Mouse (Mus musculus): Measurements from ENCODE around the gene Brd7. TPM values are rescaled to one million over a fixed set of nuclear protein-coding genes. Genes with fewer than 3 reads are reported as not detected.

The Brd7 gene
- total RNA-seq, 1 experiment from 2014 or later, result 68.8 TPM

- ATAC-seq (ENCODE audit: extremely low read depth, insufficient number of reproducible peaks, low FRiP score, poor library complexity, severe bottlenecking), result no peak
These were observed 45.7 kb downstream of the Brd7 start for GRCm38 (mm10) chr8:88316139-88316931.

DNA sequence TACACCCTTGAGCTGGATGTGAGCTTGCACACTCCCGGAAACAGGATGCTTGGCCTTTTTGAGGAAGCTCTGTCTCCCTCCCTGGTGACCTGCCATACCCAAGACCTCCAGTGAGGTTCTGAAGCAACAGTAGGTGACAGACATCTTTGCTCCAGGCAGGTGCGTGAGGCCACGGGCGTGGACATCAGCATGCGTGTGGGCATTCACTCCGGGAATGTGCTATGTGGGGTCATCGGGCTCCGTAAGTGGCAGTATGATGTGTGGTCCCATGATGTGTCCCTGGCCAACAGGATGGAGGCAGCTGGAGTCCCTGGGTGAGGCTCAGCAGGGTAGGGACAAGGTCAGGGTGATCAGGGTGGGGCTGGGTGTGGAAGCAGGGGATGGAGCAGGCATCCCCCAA lies 46.7 kb downstream of the Brd7 start:
- no peak for ATAC-seq (ENCODE audit: extremely low read depth, insufficient number of reproducible peaks, low FRiP score, poor library complexity, severe bottlenecking)

DNA sequence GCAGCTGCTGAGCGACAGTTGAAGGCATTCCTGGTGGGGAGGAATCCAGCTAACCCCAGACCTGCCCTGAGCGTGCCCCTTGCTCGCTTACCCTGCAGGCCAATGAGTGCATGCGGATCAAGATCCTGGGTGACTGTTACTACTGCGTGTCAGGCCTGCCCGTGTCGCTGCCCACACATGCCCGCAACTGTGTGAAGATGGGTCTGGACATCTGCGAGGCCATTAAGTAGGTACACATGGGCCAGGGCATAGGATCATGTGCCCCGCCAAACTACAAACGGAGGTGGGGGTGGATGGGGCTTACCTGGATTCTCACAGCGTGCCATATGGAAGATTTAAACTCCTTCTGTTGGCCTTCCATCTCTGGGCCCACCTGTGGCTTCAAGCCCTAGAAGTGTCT lies 48.0 kb downstream of the Brd7 start:
- no peak for ATAC-seq (ENCODE audit: extremely low read depth, insufficient number of reproducible peaks, low FRiP score, poor library complexity, severe bottlenecking)

DNA sequence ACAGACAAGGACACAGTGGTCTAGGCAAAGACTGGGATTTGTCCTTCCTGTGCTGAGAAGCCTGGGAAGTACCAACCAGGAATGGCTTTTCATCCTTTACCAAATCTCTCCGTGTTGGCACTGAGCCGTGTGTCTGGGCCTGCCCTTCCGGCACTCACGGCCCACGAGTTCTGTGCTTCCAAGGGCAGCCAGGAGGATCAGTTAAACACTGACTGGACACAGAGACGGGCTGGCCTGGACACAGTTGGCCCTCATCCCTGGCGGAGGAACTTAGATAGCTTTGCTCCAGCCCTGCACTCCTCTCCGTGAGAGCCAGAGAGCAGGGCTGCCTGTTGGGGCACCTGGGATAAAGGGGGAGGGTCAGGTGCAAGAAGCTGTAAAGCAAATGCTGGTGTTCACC lies 49.0 kb downstream of the Brd7 start:
- no peak for ATAC-seq (ENCODE audit: extremely low read depth, insufficient number of reproducible peaks, low FRiP score, poor library complexity, severe bottlenecking)

DNA sequence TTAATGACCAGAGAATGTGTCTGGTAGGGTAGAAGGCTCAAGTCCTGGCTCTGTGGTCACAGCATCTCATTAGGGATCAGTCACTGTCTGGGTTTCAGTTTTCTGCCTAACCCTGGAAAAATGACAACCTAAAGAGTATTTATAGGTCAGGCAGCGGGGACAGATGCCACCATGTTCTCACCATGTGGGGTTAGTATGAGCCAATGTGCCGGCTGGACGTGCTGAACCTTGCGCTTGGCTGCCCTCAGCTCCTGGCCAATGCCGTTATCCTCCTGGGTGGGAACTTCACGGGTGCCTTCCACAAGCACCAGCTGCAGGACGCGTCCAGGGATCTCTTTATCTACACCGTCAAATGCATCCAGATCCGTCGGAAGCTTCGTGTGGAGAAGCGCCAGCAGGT lies 51.7 kb downstream of the Brd7 start:
- ATAC-seq (ENCODE audit: extremely low read depth, insufficient number of reproducible peaks, low FRiP score, poor library complexity, severe bottlenecking), result no peak

- peak; percentile 18; the same call in 1 of the 2 replicates for ATAC-seq (ENCODE audit: extremely low read depth, insufficient number of reproducible peaks, low FRiP score, poor library complexity, severe bottlenecking)
These were observed 52.1 kb downstream of the Brd7 start for GRCm38 (mm10) chr8:88309881-88310280.

- peak; percentile 60 for ATAC-seq (ENCODE audit: extremely low read depth, insufficient number of reproducible peaks, low FRiP score, poor library complexity, severe bottlenecking)
These were observed 52.6 kb downstream of the Brd7 start for GRCm38 (mm10) chr8:88309274-88309873.

DNA sequence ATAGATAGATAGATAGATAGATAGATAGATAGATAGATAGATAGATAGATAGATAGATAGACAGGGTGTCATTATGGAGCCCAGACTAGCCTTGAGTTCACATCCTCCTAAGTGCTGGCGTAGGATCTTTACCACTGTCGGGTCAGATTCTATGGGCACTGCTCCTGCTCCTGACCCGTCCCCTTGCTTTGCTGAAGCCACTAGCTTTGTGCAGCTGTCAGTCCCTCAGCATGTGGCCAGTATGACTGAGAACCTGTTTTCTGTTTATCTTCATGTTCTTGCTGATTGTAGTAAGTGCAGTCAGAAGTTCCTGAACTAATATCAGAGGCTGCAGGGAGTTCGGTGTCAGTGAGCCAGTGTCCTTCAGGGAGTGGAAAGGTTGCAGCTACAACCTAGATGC lies 54.3 kb downstream of the Brd7 start:
- no peak for ATAC-seq (ENCODE audit: extremely low read depth, insufficient number of reproducible peaks, low FRiP score, poor library complexity, severe bottlenecking)

GRCm38 (mm10) chr8:88306511-88306910 lies 55.5 kb downstream of the Brd7 start:
- ATAC-seq (ENCODE audit: extremely low read depth, insufficient number of reproducible peaks, low FRiP score, poor library complexity, severe bottlenecking), result no peak

DNA sequence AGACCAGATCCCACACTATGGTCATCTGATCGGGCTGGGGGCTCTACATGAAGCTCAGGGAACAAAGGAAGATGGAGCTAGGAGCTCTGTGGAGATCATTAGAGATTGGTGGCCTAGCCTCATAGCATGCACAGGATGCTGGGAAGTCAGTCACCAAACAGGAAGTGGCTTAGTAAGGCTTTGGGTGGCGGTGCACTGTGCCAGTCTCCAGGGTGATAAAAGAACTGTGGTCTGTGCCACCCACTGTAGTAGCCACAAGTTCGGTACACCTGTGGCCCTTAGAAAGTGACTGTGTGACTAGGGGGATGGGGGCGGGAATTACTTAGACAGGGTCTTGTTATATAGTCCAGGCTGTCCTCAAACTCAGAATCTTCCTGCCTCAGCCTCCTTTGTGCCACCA lies 56.2 kb downstream of the Brd7 start:
- peak; percentile 31; the same call in 1 of the 2 replicates for ATAC-seq (ENCODE audit: extremely low read depth, insufficient number of reproducible peaks, low FRiP score, poor library complexity, severe bottlenecking)

DNA sequence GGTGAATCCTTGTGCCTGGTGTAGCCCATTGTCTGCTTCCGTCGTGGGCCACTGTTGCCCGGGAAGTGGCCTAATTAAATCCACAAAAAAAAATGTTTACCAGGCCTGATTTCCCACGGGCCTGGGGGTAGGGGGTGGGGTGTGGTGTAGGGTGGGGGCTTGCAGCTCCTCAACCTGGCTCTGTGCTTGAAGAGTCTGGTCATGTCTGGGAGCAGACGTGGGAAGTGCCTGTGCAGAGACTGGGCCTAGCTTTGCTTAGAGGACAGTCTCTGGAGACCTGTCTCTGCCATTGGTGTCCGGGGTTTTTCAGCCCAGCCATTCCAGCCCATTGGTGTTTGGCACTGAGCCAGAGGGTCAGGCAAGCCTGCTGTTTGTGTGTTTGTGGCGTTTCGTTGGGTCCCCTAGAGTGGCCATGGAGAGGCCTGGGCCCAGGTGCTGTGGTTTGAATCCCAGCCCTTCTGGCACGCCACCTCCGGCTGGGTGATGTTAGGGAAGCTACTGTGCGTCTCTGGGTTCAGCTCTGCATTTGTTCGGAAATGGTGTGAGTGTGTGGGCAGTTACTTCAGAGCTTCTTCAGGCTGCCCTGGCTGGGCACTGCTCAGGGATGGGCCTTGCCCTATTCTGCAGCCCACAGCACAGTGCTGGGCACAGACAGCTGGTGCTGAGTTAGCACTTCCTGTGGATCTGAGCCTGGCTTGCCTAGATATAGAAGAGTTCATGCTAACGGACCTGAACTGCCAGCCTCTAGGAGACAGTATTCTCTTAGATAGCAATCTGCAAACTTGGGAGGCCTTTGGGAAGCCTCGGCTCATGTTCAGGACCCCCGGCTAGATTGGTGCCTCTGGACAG lies 60.2 kb downstream of the Brd7 start:
- ATAC-seq (ENCODE audit: extremely low read depth, insufficient number of reproducible peaks, low FRiP score, poor library complexity, severe bottlenecking), result no peak

- peak; percentile 70 for ATAC-seq (ENCODE audit: extremely low read depth, insufficient number of reproducible peaks, low FRiP score, poor library complexity, severe bottlenecking)
These were observed 61.9 kb downstream of the Brd7 start for GRCm38 (mm10) chr8:88299907-88300603.

DNA sequence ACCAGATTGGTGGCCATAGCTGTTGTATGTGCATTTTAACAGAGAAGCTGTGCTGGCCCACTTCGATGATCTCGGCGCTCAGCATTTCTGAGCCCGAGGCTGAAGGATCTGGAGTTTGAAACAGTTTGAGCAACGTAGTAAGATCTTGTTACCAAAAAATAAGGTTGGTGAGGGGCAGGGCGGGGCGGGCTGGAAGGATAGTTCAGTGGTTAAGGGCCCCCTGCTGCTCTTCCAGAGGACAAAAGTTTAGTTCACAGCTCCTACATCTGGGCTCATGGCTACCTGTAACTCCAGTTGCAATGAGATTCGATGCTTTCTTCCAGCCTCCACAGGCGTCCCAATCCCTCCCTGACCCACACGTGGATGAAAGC lies 63.3 kb downstream of the Brd7 start:
- ATAC-seq (ENCODE audit: extremely low read depth, insufficient number of reproducible peaks, low FRiP score, poor library complexity, severe bottlenecking), result no peak

DNA sequence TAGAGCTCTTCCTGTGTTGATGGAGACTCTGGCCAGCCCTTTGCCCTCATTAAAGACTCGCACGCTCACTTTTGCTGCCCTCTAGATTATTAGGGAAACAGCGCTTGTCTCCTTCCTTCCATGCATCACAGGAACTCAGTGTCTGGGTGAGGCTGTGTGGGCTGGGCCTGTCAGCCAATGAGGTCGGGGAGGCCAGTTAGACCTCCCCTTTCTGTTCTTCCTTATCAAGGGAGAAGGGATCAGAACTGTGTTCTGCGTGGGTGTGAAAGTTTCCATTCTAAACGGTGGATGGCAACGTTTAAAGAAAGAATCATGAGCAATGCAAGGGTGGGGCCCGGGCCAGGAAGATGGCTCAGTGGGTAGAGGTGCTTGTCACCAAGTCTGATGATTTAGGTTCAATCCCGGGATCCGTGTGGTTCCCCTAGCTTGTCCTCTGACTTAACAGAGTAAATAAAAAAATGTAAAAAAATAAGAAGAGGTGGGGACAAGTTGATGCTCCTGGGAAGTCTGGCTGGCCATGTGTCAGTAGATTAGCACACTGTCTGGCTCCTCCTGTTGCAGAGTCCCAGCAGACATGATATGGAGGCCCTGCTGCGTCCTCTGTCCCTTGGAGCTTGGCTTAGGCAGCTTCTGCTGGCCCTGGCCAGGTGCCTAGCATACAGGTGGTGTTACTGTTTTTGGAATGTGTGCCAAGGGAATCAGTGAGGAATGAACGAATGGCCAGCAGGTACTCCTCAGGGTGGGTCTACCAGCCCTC lies 63.8 kb downstream of the Brd7 start:
- no peak for ATAC-seq (ENCODE audit: extremely low read depth, insufficient number of reproducible peaks, low FRiP score, poor library complexity, severe bottlenecking)

- ATAC-seq (ENCODE audit: extremely low read depth, insufficient number of reproducible peaks, low FRiP score, poor library complexity, severe bottlenecking), result no peak
These were observed 67.0 kb downstream of the Brd7 start for GRCm38 (mm10) chr8:88294977-88295376.

- ATAC-seq (ENCODE audit: extremely low read depth, insufficient number of reproducible peaks, low FRiP score, poor library complexity, severe bottlenecking), result peak; percentile 64
These were observed 68.2 kb downstream of the Brd7 start for GRCm38 (mm10) chr8:88293590-88294356.

DNA sequence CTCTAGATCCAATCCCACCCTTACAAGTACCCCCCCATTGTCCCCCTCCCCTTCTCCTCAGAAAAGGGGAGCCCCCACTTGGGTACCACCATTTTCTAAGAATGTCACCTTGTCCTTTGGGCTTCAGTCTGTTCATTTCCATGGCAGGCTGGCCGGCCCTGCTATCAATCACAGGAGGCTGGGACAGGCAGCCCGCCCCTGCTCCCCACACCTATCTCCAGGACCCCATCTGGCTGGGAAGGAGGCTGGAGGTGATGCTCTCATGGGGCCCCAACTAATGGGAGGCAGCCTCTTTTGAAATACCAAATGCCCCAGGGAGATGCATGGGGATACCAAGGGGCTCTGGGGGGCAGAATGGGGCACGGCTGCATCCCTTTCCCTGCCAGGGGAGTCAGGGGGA lies 69.1 kb downstream of the Brd7 start:
- no peak for ATAC-seq (ENCODE audit: extremely low read depth, insufficient number of reproducible peaks, low FRiP score, poor library complexity, severe bottlenecking)

GRCm38 (mm10) chr8:88291305-88291690 lies 70.7 kb downstream of the Brd7 start:
- no peak for ATAC-seq (ENCODE audit: extremely low read depth, insufficient number of reproducible peaks, low FRiP score, poor library complexity, severe bottlenecking)
